Mouse (Mus musculus): Measurements from ENCODE around the gene Gmpr2.

DNA sequence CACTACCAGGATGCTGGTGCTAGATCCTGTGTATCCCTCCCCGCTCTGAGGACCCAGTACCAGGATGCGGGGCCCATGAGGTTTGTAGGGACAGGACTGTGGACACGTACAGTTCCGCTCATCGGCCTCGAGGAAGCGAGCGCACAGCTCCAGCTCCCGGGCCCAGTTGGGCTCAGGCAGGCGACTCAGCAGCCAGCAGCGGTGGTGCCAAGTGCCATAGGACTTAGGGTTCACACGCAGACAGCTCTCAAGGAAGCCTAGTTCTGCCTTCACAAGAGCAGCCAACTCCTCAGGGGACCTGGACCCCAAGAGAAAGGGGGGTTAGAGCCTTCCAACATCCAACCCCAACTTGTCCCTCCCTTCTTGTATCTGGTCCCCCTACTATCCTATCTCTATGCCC, 48.9 kb downstream of the Gmpr2 start:
- TF ChIP-seq POLR2A (IDR thresholded peaks at IDR 0.05; ENCODE audit: insufficient read depth, low read depth, low read length) (no peak), CTCF (IDR thresholded peaks at IDR 0.05) (no peak), EP300 (IDR thresholded peaks at IDR 0.05; ENCODE audit: insufficient read depth, low read depth, low read length) (no peak)

Data from heart, adult 2 months (tissue).